Mouse (Mus musculus): ENCODE data around the gene Mindy1.
"Not testable (repeated sequence)": the region's sequence is repeated elsewhere in the genome, so short reads cannot be mapped to it uniquely, and the experiment has no call there.

The Mindy1 gene

GRCm38 (mm10) chr3:95319701-95320625 lies 38.8 kb downstream of the Mindy1 start:
- no peak for DNase-seq (ENCODE audit: low read depth)

- no peak for DNase-seq (ENCODE audit: low read depth)
These were observed 42.3 kb downstream of the Mindy1 start for GRCm38 (mm10) chr3:95323429-95323828.

- DNase-seq (ENCODE audit: low read depth) = no peak
These were observed 43.5 kb downstream of the Mindy1 start for GRCm38 (mm10) chr3:95324454-95325144.

GRCm38 (mm10) chr3:95328803-95329404 lies 47.8 kb downstream of the Mindy1 start:
- no peak for DNase-seq (ENCODE audit: low read depth)

GRCm38 (mm10) chr3:95331528-95331927 lies 50.4 kb downstream of the Mindy1 start:
- no peak for DNase-seq (ENCODE audit: low read depth)

GRCm38 (mm10) chr3:95337345-95337744 lies 56.2 kb downstream of the Mindy1 start:
- DNase-seq (ENCODE audit: low read depth) = no peak

GRCm38 (mm10) chr3:95338251-95338650 lies 57.1 kb downstream of the Mindy1 start:
- no peak for DNase-seq (ENCODE audit: low read depth)

- not testable (repeated sequence) for DNase-seq (ENCODE audit: low read depth)
These were observed 62.3 kb downstream of the Mindy1 start for GRCm38 (mm10) chr3:95343356-95344000.

Data from c-Kit-positive CD71-negative TER-119-negative erythroid progenitor cells, embryonic 14.5 days (primary cell).